ENCODE assay signal across 11 mouse cellular contexts in the genomic region with DNA sequence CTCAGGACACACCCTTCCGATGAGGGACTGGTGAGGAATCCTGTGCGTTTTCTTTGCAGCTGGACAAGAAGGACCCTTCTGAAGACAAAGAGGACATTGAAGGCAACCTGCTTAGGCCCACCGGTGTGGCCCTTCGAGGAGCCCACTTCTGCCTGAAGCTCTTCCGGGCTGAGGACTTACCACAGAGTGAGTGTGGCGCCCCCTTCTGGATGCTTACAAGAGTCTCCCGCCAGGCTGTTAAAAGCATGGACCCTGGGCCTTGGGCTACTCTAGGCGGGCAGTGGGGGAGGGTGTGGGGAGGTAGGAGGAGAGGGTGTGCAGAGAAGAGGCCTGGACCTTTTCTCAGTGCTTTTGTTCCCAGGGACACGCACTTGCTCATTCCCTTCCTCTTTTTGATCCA.
DNase-seq lines count a peak whose midpoint lies in the region; ATAC-seq and TF ChIP-seq lines count a peak whose summit lies in the region.
"Had no signal": no experiment of that assay in that cellular context is flagged by ENCODE, and none has a peak within 500 bp of the region (broad histone marks: within the 10 kb centered on the region; RNA-seq: fewer than 3 reads in every experiment).

No protein-coding gene starts in this region.

- H3K27me3 ChIP-seq in forebrain, embryonic 12.5 days = no peaks in the 10 kb centered on the region
- H3K27me3 ChIP-seq: embryonic facial prominence, embryonic 13.5 days had no signal

- H3K9me3 ChIP-seq in forebrain, embryonic 12.5 days = no peaks in the 10 kb centered on the region
- H3K9me3 ChIP-seq: embryonic facial prominence, embryonic 13.5 days had no signal

- peak; percentile 24 for DNase-seq in adrenal gland, postnatal 25 days
- DNase-seq in adrenal gland, adult 18-20 months (ENCODE audit: low spot score in 2 of 2) = no peak
- no peak for DNase-seq in layer of hippocampus, adult 2 months (ENCODE audit: low spot score in 2 of 2)
- no peak for DNase-seq in layer of hippocampus, adult 11-12 months (ENCODE audit: low spot score)
- DNase-seq in A20 (ENCODE audit: low read depth, low spot score) = peak; percentile 30
- DNase-seq in left cerebral cortex, postnatal 36 days (ENCODE audit: low spot score in 2 of 2) = no peak
- DNase-seq: heart, postnatal 36 days had no signal

- no peak overlapping the region for H3K27ac ChIP-seq in layer of hippocampus, adult 2 months
- H3K27ac ChIP-seq in cortical plate, adult 2 months (ENCODE audit: insufficient read depth, low read length) = no peak overlapping the region
- H3K27ac ChIP-seq in forebrain, embryonic 12.5 days = no peak overlapping the region
- H3K27ac ChIP-seq: embryonic facial prominence, embryonic 13.5 days had no signal

- H3K36me3 ChIP-seq in forebrain, embryonic 12.5 days (replicated peaks) = no peaks in the 10 kb centered on the region
- H3K36me3 ChIP-seq: embryonic facial prominence, embryonic 13.5 days had no signal

- no peak overlapping the region for H3K4me3 ChIP-seq in layer of hippocampus, adult 2 months
- no peak overlapping the region for H3K4me3 ChIP-seq in cortical plate, adult 2 months (ENCODE audit: insufficient read depth, low read length)
- no peak overlapping the region for H3K4me3 ChIP-seq in forebrain, embryonic 12.5 days (replicated peaks)
- H3K4me3 ChIP-seq: embryonic facial prominence, embryonic 13.5 days; megakaryocyte, embryonic 14.5 days had no signal

- H3K4me1 ChIP-seq in cortical plate, adult 2 months (ENCODE audit: control insufficient read depth, insufficient read depth, low read length) = no peaks in the 10 kb centered on the region
- H3K4me1 ChIP-seq in forebrain, embryonic 12.5 days = no peaks in the 10 kb centered on the region
- H3K4me1 ChIP-seq: embryonic facial prominence, embryonic 13.5 days had no signal

- no peak overlapping the region for H3K9ac ChIP-seq in forebrain, embryonic 12.5 days
- H3K9ac ChIP-seq: embryonic facial prominence, embryonic 13.5 days had no signal

- WGBS in forebrain, embryonic 12.5 days = 66% methylated on average over 9 of the region's 9 CpGs

- no peak overlapping the region for H3K4me2 ChIP-seq in forebrain, embryonic 12.5 days
- H3K4me2 ChIP-seq: embryonic facial prominence, embryonic 13.5 days had no signal

- peak; percentile 56 for TF ChIP-seq CTCF in layer of hippocampus, adult 2 months (conservative IDR thresholded peaks at IDR 0.05)
- 0 out of 2 replicates have a peak, but pooled peaks have one; percentile 9 for TF ChIP-seq CTCF in cortical plate, adult 2 months (IDR thresholded peaks at IDR 0.05; ENCODE audit: extremely low read depth, insufficient read depth, low read length)

- TF ChIP-seq POLR2A in cortical plate, adult 2 months (IDR thresholded peaks at IDR 0.05; ENCODE audit: extremely low read depth, insufficient read depth, low read length) = no peak

- no peak for ATAC-seq in forebrain, embryonic 12.5 days (ENCODE audit: low FRiP score)

- intact Hi-C loops in left cerebral cortex, postnatal 36 days (cut with DNase I) = loop anchor here (10.0 kb wide), 1 partner anchor 1052 kb away; no protein-coding TSS in a partner anchor

Comparison
In these comparisons a context has a peak if more than half of its experiments do, and no peak if none do; other contexts are left out.
1. DNase-seq: peak in adrenal gland, postnatal 25 days (single experiment) and A20 (single experiment); none in adrenal gland, adult 18-20 months (0 of 2), layer of hippocampus, adult 2 months (0 of 2), layer of hippocampus, adult 11-12 months (single experiment) and left cerebral cortex, postnatal 36 days (0 of 2).